Mouse (Mus musculus) lung, adult 18-20 months (tissue): ENCODE results near the gene Nuf2.

Experiments used
- DNase-seq, 2 experiments: peaks; one replicate each; pipeline ENCODE4 v3.0.0; 2022; ENCODE audit warnings: mixed read lengths in 2 of 2

The Nuf2 gene

GRCm38 (mm10) chr1:169462386-169463115 is 68.7 kb downstream of the Nuf2 start:
- DNase-seq: no peak

- DNase-seq: peak in 1 of 2 experiments; percentile 36
These were observed 72.0 kb downstream of the Nuf2 start for GRCm38 (mm10) chr1:169459071-169459782.
